Mouse (Mus musculus) kidney, embryonic 15.5 days (tissue): Measurements from ENCODE around the gene Pfn2. TPM values are rescaled to one million over a fixed set of nuclear protein-coding genes. Genes with fewer than 3 reads are reported as not detected.

Source experiments
- polyA plus RNA-seq: library from polyadenylated mRNA; unstranded; fragments of >200 nt; fragmentation: Nextera tagmentation; extraction: Ambion mirVana; gene quantifications from 2 replicates; pipeline ENCODE4 v1.2.1, GENCODE M21; 2015

Pfn2 gene
- polyA plus RNA-seq, 1 experiment from 2014 or later, result 143 TPM

Other genes with a start within 250 kb of the Pfn2 start
- 71.1 and 72.0 TPM in 2 replicates for gene Commd2, start 196.4 kb downstream of the Pfn2 start, polyA plus RNA-seq
- gene Ankub1, start 155.3 kb downstream of the Pfn2 start, polyA plus RNA-seq, result 0.08 TPM in 1 of 2 replicates, not detected in the other
- gene Rnf13, start 112.0 kb downstream of the Pfn2 start, polyA plus RNA-seq, result 67.3 and 77.3 TPM in 2 replicates